Mouse (Mus musculus): ENCODE measurements around the gene Blmh.

DNA sequence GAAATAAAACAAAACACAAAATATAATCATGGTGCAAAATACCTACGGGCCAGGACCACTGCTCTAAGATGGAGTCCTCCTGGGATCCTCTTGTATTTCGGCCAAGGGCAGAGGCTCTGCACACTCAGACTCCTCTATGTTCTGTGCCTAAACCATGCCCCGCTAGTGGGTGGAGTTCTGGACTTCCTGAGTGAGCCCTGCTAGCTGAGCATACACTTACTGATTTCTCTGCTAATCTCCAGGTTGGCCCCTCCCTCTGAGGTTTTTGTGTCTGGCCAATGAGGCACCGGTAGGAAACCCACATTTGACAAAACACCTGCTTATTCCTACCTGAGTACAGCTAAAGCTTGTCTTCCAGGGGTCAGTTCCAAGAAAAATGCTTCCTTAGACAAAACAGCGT lies 76.1 kb downstream of the Blmh start:
- no peak for TF ChIP-seq CTCF (IDR thresholded peaks at IDR 0.05; ENCODE audit: low read depth)
- TF ChIP-seq EP300 (IDR thresholded peaks at IDR 0.05; ENCODE audit: low read depth) = no peak

Measured in heart, postnatal 0 days (tissue).